Mouse (Mus musculus) thymus, adult 2 months (tissue): Measurements from ENCODE around the gene Ufd1.

Experiments
- CTCF ChIP-seq: fragments of 200-500 bp; IDR thresholded peaks from 2 replicates; pipeline ENCODE4 v1.5.1; 2012; ENCODE audit warnings: mild to moderate bottlenecking, control low read depth, low read length, moderate library complexity, borderline replicate concordance; ENCODE audit not compliant: control insufficient read depth, poor library complexity, insufficient read depth; ENCODE audit errors: extremely low read depth
- POLR2A ChIP-seq: fragments of 200-500 bp; IDR thresholded peaks from 2 replicates; pipeline ENCODE4 v1.6.1; 2012; ENCODE audit warnings: mild to moderate bottlenecking, low read length, control low read depth, moderate library complexity; ENCODE audit not compliant: control insufficient read depth, poor library complexity, insufficient read depth; ENCODE audit errors: extremely low read depth

DNA sequence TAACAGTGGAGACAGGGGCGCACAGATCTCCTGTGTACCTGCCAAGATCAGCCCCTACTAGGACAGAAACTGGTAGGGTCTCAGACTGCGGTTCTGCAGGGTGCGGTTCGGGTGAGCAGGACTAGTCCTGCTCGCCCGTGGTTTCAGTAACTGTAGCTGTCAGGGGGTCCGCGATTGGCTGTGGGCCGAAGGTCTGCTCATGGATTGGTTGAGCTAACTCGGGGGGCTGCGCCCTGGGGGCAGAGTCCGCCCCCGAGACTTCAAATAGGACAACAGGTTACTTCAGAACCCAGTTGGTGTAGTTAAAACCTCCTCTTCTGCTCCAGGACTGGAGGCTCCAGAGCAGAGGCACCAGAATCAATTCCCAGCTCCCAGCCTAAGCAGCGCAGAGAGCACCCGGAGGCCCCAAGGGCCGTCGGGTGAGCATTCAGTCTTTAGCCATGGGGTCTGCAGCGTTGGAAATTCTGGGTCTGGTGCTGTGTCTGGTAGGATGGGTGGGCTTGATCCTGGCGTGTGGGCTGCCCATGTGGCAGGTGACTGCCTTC is 35.0 kb upstream of the Ufd1 start, which contains the start of gene Cldn5:
- TF ChIP-seq POLR2A (no peak), CTCF (no peak)
